Mouse (Mus musculus) thymus, postnatal 0 days (tissue): ENCODE measurements around the gene Otub2. TPM values are rescaled to one million over a fixed set of nuclear protein-coding genes. Genes with fewer than 3 reads are reported as not detected.

ENCODE experiments used
- DNase-seq: peaks from one replicate; pipeline ENCODE4 v3.0.0-alpha.2; 2015; ENCODE audit warnings: low spot score
- polyA plus RNA-seq: library from polyadenylated mRNA; unstranded; fragments of >200 nt; fragmentation: Nextera tagmentation; extraction: Ambion mirVana; gene quantifications from 2 replicates; pipeline ENCODE4 v1.2.1, GENCODE M21; 2015

The Otub2 gene
- 1.9 TPM in 2 replicates for polyA plus RNA-seq

DNA sequence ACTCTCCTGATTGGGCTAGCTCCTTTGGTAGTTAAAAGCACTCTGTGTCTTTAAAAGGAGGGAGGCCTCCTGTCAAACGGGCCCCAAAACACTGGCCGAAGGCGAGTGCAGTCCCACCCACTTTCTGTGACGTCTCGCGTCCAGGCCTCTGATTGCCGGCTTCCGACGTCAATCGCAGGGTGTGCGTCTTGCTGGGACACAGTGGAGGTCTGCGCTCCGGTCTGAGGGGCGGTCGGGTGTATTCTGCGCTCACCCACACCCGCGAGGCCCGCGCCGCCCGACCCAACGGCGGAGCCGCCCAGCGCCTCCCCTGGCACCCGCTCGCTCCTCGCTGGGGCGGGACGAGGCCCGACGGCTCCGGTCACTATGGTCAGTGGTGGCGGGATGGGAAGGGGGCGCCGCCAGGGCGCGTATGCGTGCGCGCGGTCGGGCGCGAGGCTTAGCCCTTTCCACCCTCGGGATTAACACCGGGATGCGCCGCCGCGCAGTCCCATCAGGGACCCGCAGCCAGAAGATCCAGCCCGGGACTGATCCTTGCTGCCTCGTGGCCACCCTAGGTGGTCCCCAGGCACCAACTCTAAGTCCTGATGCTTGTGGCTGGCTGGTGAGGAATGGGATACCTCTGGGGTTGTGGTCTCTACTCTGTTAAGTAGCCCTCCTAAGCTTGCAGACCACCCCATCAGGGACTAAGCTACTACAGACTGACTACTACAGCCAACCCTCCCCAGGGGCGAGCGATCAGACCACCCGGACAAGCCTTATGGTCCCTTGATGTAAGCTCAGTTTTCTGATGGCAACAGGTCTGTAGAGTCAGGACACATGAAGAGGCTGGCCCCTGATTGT, at the start of gene Otub2:
Gene Otub2 (plus strand): TSS at position 178 of the 843 bp plus-strand sequence.
- DNase-seq: peak; percentile 89

DNA sequence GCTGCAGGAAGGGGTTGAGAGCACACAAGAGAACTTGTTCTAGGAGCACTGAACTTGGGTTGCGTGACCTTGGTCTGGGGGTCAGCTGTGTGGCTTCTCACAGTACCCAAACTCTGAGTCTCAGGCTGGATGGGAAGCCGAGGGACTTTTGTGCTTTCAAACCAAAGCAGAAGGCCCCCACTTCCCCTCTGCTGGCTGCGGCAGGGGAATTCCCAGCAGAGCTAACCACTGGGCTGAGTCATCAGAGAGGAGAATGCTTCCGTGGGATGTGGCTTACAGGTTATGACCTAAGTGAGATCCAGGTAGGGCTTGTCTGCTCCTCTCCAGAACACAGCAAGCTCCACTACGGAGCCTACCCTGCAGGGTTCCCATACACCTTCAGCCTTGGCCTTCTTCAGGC, 47.3 kb upstream of the Otub2 start:
- DNase-seq: peak; percentile 43

DNA sequence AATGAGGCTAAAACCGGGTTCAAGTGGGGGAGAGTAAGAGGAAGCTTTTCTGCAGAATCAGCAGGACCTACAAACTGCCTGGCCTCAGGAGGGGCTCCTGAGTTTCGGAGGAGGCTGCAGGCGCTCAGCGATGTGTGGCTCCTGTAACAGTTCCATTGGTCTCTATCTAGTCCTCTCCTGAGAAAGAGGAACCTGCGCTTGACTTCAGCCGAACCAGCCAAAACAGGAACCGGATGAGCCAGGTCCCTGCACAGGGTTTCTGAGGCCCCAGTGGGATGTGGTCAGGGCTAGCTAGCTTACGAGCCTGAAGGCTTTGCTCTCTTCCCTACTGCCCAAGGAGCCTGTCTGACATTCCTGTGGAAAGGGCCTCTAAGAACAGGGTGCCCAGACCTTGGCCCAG, 45.0 kb upstream of the Otub2 start:
- peak; percentile 70 for DNase-seq

DNA sequence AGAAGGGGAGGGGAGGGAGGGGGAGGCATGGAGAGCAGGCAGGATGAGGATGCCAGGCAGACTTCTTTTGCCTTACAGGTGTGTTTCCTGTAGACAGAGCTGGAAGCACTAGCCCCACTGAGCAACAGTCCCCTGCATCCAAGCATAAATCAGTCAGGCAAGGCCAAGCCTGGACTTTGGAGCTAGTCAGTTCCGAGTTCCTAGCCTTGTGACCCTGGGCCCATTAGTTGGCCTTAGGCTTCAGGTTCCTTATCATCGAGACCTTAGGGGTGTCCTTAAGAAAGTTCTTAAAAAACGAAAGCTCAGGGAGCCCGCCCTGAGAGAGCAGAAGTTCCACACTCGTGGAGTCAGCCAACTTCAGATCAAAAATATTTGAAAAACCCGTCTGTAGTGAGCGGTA, 43.5 kb upstream of the Otub2 start:
- no peak for DNase-seq

DNA sequence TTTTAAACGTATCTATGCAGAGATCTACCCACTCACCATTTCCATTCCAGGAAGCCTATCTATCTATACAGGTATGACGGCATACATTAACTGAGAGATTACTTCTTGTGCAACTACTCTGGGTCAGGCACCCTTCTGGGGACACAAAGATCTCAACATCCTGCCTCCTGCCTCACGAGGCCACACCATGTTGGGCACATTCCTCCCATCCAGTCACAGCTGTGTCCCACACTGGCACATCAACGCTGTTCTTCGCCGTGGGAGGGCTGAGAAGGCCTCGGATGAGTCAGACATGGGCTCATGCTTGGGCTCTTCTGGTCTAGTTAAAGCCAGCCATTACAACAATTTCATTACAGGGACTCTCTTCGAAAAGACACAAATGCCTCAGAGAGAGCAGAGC, 41.5 kb upstream of the Otub2 start:
- no peak for DNase-seq

DNA sequence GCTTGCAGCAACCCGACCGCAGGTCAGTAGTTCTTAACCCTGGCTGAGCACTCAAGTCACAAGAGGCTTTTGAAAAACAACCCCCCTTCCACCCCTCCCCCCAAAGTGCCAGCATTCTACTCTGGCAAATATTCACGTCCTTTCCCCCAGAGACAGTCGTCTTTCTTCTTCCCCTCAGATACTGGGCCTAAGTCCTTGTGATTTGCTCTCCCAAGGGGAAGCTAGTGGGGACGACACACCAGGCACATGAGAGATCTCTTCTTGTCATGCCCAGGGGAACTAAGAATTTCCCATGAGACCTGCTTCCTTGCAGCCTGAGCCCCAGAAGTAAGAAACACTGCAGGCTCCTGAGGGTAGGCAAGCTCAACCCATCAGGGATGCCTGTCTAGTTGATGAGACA, 41.1 kb upstream of the Otub2 start:
- no peak for DNase-seq

DNA sequence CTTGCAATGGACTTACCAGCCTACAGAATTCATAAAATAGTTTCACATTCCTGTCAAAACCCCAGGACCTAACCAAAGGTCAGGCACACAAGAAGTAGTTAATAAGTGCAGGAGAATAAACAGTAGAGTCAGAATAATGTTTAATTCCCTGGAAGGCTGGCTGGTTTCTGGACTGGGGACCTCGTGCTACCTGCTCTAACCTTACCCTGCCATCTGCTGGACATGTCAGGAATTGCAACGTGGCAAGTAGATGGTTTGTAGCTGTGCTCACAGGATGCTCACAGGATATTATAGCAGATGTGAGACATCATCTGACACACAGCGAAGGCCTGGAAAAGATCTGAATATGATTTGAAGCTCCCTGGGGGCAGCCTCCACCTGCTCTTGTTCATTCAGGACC, 40.0 kb upstream of the Otub2 start:
- DNase-seq: peak; percentile 90

DNA sequence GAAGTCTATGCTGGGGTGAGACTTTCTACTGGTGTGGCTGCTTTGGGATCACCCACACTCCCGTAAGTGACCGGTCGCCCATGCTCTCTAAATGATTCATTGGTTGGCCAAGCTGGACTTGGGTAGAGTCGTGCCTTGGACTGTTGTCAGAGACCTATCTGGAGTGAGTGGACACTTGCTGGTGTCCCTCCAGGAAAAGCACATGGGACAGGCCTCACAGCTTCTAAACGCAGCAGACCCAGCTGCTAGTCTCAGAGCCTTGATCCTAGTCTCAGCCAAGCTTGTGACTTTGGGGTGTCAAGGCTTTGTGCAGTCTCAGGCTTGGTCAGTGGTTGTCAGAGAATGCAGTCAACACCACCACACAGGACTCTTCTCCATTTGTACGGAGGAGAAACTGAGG, 35.7 kb upstream of the Otub2 start:
- no peak for DNase-seq

DNA sequence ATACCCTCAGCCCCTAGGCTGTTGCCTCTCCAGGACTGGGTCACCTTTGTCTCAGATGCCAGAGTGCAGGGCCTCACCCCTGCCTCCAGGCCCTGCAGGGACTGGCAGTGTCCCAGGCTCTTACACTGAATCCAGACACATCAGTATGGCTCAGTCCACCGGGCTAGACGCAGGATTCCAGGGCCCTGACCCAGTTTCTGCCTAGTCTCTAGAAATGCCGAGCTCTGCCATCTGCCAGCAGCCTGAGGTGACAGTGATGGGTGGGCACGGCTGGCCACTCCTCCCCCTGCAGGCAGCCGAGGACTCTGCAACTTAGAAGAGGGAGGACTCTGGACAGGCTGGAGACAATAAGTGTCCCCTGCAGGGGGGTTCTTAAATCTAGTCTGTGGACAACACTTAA, 34.9 kb upstream of the Otub2 start:
- peak; percentile 44 for DNase-seq

DNA sequence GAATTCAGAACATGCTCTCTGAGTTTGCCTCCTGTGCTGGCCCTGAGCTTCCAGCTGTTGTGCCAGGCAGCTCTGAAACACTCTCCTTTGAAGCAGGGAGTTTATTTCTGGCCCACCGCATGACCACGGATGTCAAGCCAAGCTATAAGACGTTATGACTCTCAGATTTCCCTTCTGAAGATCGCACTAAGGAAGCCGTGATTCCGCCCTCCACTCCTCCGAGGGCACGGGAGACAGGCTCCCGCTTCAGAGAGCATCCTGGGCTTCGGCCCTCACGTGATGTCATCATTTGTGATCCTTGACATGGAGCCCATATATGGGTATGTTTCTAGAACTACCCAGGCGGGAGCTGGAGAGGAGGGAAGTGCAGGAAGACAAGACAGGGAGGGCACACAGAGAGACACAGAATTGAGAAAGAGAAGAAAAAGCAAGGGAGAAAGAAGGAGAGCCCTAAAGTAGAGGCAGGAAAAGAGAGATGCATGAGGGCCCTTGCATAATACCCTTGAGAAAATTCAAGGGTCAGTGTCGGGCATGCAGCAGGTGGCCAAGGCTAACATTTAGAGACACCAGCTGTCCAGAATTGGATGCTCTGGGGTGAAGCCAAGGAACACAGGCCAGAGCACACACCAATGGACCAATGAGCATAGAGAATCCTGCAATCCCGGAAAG, 32.6 kb upstream of the Otub2 start, which contains the start of gene Asb2:
Gene Asb2 (minus strand): TSS at position 256 of the 669 bp plus-strand sequence.
- DNase-seq: no peak

DNA sequence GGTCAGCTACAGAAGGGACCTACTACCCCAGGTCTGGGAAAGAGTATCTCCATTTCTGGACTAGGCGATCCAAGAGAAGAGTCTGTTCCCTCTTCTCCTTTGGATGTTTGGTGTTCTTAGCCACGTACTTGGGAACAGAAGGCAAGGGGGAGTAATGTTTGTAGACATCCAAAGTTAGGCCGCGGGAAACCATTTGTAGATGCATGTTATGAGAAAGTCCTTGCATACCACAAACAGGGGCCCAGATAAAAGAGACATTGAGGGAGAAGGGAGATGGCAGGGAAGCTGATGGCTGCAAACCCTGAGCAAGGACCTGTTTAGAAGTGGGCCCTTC, 32.1 kb upstream of the Otub2 start:
- DNase-seq: no peak

DNA sequence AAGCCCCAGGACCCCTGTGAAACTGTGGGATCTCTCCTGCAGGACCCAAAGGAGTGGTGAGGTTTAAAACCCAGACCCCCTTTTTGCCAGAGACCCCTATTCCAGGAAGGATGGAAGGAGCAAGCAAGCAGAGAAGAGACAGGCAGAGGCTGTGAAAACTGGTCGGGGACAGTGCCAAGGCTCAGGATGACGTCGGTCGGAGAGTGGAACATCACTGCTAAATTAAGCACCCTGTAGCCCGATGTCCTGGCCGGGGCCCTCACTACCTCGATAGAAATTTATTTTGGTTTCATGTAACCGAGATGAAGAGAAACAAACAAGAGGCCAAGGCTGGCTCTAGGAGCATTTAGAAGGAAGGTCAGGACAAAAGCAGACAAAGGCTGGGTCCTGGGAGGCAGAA, 30.3 kb upstream of the Otub2 start:
- no peak for DNase-seq

DNA sequence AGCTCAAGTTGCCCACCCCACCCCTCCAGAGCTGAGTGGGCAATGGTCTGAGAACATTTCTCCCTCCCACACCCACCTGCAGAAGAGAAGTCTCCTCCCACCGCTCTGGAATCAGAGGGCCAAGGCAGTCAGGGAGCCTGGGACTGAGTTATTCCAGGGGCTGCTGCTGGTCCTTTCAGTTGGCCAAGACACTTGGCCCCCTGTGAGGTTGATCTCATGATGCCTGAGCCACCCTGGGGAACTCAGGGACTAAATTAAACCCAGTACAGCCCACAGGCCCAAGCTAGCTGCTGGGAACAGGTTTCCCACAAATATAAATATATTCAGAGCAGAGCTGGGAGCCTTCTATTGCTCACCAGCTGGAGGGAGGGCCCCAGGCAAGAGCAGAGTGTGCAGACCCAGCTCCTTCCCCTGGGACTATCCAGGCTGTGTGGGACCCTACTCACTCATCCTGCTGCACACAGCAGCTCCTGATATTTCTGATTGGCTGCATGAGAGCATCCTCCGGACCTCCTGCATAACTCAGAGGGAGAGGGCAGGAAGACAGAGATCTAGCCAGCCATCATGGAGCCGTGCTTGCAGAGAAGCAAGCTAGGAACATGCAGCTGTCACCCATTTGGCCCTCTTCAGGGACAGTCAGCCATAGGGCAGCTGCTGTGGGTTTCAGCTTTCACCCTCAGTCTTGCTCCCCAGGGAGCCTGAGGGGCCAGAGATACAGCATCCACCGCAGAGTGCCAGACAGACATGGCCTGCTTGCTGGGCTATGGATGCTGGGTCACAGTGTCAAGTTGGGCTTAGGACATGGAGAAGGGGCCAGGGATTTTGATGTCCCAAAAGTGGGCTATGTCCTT, 29.3 kb upstream of the Otub2 start:
- DNase-seq: no peak

DNA sequence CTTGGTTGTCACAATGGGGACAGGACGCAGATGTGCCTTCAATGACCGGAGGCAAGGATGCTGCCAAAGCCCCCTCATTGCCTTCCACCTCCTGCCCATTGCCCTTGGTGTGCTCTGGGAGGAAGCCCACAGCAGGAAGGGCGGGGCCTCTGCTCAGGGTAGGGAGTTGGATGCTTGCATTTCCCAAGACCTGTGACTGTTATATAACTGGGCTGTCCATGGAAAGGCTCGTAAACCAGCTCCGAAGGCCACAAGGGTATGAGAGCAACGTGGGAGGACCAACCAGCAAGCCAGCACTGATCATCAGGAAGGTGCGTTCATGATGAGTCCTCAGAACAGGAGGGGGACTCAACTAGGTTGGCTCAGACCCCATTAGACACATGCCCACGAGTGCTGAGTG, 27.7 kb upstream of the Otub2 start:
- DNase-seq: no peak

DNA sequence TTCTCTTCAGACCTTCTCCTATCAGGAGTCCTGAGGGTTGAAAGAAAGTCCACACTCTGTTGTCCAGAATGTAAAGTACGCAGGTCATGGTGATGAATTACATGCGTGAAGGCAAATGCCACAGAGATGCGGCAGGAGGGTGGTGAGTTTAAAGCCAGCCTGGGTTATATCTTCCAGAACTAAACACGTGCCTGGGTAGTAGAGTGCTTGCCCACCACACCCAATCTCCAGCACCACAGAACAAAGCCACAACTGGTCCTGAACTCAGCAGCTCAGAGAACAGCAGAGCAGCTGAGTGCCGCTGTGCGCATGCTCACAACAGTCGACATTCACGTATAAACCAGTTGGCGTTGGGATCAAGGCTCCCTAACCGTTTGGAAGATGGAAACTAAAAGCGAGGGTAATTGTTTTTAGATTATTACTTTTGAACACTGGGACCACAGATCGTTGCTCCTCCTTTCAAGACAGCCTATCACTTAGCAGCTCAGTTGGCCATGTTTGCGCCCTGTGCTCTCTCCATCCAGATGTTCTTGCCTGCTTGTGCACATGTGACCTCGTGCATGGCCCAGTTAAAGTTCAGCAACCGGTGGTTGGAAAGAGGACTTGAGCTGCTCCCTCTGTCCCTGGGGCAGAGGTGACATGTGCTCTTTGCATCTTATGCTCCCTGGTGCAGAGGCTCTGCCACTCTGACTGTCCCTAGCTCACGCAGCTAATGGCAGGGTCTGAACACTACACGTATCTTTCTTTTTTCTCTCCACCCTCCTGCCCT, 26.8 kb upstream of the Otub2 start:
- DNase-seq: no peak

DNA sequence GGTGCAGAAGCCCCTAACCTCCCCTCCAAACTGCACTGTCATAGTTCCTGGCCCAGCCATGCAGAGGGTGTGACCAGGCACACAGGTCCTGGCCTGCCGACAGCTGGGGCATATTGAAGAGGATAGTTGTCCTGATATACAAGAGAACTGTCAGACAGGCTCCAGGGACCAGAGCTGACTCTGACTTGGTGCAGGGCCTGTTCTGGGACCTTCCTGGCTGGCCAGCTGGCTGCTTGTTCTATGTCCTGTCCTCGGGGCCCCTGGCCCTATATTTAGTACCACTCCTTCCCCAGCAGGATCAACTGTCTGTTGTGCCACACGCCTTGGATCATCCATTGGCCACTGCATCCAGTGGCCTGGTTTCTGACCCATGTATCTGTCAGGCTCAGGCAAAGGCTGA, 26.1 kb upstream of the Otub2 start:
- DNase-seq: no peak

DNA sequence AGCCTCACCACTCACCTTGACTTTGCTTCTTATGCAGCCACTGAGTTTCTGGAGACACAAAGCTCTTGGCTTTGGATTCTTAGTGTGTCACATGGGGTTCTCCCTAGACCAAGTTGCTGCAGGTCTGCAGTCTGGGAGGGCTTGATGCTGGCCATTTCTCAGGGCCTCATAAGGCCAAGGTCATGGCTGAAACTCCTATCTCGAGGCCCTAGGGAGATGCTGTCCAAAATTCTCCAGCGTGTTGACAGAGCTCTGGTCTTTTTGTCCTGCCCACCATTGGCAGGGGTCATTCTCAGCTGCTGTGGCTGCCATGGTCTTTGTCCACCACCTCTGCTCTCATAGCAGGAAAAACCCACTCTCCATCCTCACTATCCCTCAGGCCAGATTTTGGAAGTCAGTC, 21.3 kb upstream of the Otub2 start:
- no peak for DNase-seq

DNA sequence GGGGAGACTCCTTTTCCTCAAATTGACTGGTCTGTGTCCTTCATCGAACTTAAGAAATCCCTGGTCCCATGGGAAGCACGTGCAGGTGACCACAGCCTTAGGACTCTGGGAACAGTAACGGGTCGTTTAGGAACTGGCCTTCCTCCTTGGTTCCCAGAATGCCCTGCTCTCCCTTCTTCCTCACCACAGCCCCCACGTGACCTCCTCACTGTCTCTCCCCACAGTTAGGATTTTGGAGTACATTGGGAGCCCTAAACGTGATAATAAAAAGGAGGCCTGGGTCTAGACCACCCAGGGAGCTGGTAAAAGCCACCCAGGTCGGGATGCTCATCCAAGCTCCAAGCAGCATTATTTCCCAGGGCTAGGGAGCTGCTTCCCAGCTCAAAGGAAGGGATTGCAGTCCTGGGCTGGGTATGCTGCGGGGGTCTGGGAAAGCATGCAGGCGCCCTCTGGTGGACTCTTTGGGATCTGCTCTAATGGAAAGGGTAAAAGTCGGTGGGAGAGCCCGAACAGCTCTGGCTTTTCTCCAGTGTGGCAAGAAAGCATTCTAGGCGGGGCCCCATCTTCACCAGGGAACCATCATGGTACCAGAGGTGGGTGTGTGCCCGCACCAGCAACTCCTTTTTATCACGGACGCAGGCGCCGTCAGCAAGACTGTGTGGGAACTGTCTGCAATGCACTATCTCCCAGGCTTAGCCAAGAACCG, 20.7 kb upstream of the Otub2 start:
- peak; percentile 73 for DNase-seq

DNA sequence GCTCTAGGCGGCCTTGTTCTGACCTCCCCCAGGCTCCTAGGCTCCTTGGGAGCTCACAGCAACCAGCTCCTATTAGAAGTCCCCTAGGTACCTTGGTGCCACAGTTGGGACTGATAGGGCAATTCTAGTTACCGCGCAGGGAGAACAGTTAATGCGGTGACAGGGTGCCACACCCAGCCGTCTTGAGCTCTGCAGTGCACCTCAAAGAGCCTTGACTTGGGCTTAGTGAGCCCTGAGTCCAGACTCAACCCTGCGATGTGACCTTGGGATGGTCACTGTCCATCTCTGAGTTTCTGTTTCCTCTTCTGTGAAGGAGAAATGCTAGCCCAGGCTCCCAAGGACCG, 20.2 kb upstream of the Otub2 start:
- no peak for DNase-seq

DNA sequence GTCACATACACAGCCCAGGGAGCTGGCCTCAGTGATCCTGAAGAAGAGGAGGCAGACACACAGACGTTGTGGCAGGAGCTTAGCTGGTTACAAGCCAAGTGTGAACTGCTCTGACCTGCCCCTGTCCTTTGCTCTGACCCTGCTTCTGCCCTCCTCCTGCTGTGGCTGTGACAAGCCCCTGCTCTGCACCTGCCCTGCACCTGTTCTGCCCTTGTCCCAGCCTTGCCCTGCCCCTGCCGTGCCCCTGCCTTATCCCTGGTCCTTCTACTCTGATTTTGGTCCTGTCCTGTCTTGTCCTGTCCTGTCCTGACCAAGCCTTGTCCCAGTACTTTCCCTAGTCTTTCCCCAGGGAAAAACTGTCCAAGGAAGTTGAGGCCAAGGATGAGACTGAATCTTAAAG, 19.7 kb upstream of the Otub2 start:
- DNase-seq: no peak

DNA sequence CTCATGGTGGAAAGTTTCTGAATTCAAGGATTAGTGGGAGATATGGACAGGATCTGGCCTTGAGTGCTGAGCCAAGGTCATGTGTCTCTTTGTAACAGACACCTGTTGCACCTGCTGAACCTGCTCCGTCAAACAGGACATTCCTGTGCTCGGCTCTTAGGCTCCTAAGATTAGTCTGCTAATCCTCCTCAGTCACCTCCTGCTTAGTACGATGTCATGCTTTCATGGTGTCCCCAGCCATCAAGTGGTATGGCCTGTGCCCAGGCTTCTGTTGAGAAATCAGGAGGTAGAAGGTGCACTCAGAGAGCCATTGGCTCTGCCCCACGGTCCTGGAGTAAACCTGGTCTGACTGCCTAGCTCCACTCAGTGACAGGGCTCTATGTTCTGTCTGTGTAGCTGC, 17.6 kb upstream of the Otub2 start:
- no peak for DNase-seq
